Mouse (Mus musculus): ENCODE measurements around the gene Car12.

Car12 gene

DNA sequence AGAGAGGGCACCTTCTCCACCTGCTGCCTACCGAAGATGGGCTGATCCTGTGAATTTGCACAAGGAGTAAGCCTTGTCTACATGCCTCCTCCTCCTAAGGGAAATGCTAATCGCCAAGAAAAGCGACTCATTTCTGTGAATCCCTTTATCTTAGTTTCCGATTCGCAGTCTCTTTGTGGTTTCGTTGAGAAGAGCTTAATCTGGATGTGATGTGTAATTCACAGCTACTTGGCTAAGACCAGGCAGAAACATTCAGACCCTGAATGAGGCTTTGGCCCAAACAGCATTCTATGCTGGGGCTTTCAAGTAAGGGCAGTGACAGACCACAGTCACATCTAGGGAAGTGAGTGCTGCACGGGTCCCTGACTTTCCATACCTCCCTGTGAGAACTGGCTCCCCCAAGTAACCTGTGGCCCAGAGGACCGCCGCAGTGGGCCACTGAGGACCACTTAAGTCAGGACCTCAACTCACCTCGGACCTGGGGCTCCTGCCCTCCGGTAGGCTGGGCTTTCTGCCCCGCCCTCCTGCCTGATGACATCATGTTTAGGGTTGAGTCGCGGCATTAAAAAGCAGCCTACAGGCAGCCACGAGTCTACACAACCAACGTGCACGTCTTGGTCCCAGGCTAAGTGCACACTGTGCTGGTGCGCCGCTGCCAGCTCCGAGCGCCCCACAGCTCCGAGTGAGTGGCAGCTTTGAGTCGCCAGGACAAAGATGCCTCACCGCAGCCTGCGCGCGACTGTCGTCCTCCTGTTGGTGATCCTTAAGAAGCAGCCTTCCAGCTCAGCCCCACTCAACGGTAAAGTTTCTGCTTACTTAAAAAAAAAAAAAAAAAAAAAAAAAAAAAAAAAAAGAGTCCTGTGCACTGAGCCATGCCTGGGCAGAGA, at the start of gene Car12:
Gene Car12 (plus strand): TSS at position 552 of the 887 bp plus-strand sequence.
- peak; percentile 62 for DNase-seq (ENCODE audit: low read depth, low spot score)

DNA sequence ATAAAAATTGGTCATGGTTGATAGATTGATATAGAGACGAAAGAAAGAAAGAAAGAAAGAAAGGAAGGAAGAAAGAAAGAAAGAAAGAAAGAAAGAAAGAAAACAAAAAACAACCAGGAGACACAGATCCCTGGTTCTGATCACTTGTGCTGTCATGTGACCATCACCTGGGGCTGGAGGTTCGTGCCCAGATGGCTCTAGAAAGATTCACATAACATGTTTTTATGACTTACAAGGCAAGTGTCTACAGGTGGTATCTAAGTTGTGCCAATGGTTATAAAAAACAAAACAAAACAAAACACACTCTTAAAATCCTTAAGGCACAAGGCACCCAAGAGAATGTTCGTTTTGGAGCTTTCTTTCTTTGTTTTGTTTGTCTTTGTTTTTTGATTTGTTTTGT, 49.7 kb upstream of the Car12 start:
- DNase-seq (ENCODE audit: low read depth, low spot score) = no peak

DNA sequence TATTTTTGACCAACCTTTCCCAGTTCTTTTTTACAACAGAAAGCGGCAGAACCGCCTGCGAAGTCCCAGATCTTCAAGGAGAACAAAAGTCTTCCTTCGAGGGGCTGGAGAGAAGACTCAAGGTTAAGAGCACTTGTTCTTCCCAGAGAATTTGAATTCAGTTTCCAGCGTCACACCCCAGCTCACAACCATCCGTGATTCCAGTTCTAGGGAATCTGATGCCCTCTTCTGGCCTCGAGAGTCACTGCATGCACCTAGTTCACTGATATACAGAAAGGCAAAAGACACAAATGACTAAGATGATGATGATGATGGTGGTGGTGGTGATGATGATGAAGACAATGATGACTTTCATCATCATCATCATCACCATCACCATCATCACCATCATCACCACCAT, 48.9 kb upstream of the Car12 start:
- DNase-seq (ENCODE audit: low read depth, low spot score) = peak; percentile 81

DNA sequence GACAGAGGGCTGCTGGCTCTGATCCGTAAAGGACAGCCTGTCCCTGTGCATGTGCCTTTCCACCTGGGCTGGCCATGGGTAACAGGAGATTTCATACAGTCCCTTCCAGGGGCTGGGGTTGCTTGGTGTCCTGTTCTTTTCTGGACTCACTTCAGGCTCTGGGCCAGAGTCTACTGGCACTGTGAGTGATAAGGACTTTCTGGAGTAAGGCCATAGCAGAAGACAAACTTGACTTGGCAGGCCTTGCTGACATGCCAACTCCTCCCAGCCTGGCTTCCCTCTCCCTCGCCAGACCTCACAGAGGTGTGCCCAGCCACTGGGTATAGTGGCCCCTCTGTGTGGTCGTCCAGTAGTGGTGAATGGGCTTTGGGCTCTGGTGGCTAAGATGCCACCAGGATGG, 47.3 kb upstream of the Car12 start:
- no peak for DNase-seq (ENCODE audit: low read depth, low spot score)

DNA sequence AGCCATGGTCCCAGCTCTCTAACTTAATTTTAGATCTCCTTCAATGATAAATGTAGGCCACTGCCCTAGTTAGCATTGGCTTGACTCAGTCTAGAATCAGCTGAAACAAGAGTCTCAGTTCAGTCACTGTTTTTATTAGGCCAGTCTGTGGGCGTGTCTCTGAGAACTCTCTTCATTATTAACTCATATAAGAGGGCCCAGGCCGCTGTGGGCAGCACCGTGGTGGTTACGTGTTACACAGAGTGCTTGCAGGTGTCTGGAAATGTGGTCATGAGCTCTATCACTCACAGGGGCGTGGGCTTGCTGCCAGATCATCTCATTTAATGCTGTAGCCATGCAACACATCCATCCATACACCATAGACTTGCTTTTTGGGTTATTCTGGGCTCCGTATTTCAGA, 46.4 kb upstream of the Car12 start:
- no peak for DNase-seq (ENCODE audit: low read depth, low spot score)

DNA sequence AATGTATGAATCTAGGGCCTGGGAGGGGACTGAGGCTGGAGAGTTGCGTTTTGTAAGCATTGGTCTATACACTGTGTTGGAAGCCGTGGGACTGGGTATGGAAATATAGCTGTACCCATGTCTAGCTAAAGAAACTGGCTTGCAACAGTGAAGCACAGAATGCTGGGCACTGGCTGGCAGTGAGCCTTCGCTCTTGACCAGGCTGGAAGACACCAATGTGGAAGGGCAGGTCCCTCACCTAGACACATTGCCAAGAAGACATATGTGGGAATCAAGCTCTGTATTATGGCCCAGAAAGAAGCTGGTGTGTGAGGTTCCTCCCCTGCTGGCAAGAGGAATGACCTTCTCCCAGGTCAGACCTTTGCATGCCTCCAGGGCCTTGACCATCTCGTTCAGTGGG, 45.6 kb upstream of the Car12 start:
- no peak for DNase-seq (ENCODE audit: low read depth, low spot score)

DNA sequence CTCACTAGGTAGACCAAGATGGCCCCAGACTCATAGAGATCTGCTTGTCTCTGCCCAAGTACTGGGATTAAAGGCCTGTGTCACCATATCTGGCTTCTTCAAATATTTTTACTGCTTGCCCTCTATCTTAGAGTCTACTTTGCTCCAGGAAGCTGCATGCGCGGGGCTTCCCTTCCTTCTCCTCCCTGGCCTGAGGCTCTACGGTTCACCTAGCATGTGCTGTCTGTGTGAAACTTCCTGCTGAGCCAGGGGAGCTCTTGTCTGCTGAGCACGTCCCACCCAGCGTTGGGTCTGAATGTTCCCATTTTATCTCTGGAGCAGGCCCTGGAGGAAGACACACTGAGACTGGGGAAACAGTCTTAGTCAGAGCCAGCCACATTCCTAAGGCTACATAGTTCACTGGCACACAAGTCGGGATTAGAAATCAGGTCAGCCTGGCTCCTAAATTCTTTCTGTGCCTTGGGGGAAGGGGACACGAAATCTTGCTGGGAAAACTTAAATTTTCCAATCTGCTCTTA, 43.9 kb upstream of the Car12 start:
- no peak for DNase-seq (ENCODE audit: low read depth, low spot score)

DNA sequence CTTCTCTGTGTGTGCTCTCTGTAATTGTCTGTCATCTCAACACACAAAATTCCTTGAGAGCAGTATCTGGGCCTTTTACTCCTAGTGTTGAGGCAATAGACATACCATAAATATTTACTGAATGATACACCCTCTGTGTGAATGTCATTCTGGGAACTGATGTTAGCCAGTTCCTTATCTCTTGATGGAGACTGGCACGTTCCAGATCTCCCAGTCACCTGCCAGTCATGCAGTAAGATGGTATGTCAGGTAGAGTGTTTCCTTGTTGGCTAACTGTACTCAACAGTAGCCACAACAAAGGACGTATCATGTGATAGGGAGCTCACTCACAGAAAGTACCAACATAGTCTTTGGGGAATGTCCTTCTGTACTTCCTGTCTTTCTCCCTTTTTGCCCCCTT, 39.7 kb upstream of the Car12 start:
- no peak for DNase-seq (ENCODE audit: low read depth, low spot score)

DNA sequence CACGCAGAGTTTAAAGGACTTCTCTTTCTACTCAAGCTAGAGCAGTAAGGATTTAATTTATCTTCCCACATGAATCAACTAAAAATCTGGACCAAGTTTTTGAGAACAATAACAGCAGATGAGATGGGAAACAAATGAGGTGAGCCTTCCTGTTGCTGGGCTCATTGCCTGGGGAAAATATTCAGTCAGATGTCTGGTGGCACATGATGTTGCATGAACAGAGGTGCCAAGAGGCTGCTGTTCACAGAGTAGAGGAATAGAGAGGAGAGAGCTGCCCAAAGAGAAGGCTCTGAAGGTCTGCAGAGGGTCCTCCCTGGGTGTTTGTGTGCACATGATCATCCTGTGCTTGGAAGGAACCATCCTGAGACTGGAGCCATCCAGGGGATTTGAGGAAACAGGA, 37.9 kb upstream of the Car12 start:
- no peak for DNase-seq (ENCODE audit: low read depth, low spot score)

DNA sequence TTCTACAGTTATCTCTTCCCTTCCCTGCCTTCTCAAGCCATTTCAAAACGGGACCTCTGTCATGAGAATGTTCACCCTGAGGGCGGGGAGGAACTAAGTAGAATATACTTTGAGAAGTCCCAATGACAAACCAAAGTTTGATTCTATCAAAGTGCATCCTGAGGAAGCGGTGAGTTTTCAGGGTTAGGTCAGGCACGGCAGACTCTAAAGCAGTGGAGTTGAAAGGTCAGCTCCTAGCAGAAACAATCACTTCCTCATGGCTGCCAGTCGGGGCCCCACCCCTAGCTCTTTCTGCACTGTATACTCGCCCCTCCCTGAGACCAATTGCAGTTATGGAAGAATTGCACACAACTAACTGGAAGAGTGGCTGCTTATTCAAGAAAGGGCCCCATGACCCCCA, 33.4 kb upstream of the Car12 start:
- no peak for DNase-seq (ENCODE audit: low read depth, low spot score)

DNA sequence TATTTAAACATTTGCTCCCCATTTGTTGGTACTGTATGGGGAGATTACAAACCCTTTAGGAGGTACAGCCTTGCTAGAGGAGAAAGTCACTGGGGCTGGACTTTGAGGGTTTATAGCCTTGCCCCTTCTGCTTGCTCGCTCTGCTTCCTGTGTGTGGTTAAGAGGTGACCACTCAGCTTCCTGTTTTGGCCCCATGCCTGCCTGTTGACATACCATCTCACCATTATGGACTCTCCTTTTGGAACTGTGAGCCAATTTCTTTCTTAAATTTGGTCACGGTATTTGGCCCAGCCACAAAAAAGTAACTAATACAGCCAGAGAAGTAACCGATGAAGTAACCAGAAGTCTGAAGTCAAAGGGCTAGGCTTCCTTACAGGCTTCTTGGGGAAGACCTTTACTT, 30.7 kb upstream of the Car12 start:
- no peak for DNase-seq (ENCODE audit: low read depth, low spot score)

DNA sequence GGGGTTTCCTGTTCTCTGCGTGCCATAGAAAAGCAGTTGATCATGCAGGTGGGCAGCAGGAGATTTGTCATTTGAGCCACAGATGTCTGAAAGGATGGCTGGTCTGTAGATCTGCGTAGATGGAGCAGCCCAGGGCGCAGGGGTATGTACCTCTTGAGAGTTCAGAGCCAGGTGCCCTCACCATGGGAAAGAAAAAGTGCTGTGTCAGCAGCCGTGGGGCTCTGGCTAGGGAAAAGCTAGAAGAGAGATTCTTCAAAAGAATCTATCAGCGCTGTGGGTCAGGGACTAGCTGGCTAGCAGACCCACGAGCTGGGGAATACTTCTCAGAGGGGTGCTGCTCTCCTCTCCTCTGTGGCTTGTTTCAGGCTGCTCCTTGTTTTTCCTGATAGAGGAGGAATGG, 27.8 kb upstream of the Car12 start:
- no peak for DNase-seq (ENCODE audit: low read depth, low spot score)

DNA sequence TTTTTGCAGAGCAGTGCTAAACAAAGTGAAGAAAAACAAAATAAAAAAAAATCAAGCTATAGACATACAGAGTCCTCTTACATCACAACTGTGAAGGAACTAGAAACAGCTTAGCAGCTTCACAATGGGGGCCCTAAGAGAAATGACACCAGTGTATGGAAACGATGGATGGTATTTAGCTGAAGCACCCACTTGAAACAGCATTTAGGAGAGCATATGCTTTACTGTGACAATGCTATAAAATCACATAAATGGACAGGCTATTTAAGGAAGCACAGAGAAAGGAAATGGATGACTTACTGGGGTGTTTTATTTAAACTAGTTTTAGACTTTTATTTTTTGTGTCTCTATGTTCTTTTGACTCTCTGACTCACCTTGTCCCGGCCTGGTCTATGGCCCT, 25.8 kb upstream of the Car12 start:
- DNase-seq (ENCODE audit: low read depth, low spot score) = no peak

DNA sequence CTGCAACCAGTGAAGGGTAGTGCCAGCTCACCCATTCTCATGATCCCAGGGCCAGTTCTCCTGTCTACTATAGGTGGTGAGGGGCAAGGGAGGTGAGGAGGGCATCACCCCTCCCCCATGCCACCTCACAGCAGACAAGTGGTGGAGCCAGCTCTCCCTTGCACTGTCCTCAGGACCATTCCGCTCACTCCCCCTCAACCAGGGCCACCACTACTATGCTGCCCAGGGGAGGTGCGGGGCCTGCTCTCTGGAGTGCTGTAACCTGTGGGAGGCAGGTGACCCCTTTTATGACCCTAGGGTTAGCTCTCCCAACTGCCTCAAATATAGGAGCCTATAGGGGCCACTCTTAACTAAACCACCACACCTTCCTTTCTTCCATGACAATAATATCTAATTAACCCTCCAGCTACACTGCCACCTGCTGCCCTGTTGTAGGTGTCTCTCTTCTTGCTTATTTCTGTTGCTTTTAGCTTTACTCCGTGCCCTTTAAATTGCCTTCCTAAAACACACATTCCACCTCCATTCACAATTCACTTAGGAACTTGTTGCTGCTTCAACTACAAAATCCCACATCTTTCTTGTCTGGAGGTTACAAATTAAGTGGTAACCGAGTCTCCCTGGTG, 21.7 kb upstream of the Car12 start:
- DNase-seq (ENCODE audit: low read depth, low spot score) = no peak

DNA sequence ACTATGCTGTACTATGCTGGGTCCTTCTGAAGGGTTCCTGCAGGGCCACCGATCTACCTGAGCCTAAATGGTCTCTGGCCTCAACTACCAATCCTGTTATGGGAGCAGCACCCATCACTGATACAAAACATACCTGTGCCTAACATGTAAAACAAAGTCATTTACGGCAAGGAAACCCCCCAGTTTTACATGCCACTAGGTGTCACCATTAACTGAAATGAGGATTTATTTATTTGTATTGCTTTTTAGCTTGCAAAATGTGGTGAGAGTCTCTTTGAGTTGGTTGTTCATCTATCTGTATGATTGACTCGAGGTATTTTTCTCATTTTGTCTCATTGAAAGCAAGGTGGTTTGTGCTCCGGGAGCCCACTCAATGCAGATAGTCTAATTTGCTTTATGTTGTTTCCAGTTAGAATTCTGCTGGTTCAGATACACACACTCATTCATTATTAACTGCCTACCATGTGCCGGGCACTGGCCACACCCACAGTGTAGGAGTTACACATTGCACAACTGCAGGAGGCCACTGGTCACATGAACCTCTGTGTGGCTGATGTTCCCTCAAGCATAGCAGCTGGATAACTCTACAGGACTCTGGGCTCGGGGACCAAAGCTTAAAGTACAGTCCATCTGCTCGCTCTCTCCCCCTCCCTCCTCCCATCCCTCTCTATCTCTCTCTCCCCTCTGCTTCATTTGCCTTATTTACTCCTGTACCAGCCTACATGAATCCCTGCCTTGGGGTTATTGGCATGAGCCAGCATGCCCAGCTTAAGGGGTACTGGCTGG, 15.9 kb upstream of the Car12 start:
- DNase-seq (ENCODE audit: low read depth, low spot score) = no peak

DNA sequence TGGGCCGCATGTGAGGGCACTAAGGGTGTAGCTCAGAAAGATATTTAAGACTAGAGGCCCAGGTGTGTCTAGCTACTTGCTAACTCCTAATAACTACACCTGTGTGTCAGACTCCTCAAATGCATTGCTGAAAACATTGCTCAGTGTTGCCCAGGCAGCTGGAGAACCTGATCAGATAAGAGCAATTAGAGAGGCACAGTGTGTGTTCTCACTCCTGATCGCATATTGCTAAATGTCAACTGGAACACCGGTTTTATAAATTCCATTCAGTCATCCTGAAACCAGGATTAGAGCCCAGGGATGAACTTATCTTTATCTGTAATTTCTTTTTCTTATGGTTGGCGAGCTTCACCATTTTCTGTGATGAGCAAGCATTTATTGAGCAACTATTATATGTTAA, 13.7 kb upstream of the Car12 start:
- DNase-seq (ENCODE audit: low read depth, low spot score) = no peak

DNA sequence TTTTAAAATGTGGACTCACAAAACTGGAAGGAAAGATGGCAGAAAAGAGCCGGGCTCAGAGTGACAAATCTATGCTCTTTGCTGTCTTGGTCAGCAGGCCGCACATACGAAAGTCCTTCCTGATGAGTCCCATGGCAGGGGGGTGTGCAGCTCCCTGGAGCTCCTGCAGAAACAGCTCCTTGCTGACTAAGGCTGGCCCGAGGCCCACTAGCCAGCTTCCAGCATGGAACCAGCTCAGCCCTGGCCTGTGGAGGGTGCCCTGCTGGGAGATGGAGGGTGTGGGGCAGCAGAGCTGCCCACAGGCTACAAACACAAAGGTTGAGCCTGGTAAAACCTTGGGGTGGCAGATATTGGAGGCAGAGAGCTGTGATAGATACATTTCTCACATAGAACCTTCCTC, 10.5 kb upstream of the Car12 start:
- DNase-seq (ENCODE audit: low read depth, low spot score) = no peak

DNA sequence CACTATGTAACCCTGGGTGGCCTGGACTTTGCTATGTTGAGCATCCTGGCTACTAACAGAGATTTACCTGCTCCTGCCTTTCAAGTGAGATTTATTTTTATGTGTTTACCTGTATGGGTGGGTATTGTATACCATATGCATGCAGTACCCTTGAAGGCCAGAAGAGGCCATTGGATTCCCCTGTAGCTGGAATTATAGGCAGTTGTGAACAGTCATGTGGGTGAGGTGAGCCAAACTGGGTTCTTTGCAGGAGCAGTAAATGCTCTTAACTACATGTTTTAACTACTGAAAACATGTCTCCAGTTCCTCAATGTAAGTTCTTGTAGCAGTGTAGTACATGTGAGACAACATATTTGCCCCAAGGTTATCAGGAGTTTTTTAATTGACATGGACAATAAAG, 8.1 kb upstream of the Car12 start:
- peak; percentile 69 for DNase-seq (ENCODE audit: low read depth, low spot score)

DNA sequence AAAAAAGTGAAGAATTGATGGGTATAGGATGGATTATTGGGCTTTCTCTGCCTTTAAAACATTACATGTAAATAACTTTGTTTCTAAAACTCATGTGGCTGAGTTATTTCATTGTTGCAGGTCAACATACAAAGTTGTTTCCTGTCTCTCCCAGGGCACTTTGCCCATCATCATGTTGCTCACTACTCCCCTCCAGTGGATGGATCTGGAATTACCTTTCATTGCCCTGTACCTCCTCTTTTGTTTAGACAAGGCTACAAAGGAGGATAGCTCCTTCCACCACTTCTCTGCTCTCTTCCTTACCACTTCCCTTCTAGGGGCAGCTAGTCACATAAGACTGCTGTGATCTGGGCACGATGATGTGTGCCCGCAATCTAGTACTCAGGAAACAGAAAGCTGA, 7.7 kb upstream of the Car12 start:
- DNase-seq (ENCODE audit: low read depth, low spot score) = peak; percentile 80

DNA sequence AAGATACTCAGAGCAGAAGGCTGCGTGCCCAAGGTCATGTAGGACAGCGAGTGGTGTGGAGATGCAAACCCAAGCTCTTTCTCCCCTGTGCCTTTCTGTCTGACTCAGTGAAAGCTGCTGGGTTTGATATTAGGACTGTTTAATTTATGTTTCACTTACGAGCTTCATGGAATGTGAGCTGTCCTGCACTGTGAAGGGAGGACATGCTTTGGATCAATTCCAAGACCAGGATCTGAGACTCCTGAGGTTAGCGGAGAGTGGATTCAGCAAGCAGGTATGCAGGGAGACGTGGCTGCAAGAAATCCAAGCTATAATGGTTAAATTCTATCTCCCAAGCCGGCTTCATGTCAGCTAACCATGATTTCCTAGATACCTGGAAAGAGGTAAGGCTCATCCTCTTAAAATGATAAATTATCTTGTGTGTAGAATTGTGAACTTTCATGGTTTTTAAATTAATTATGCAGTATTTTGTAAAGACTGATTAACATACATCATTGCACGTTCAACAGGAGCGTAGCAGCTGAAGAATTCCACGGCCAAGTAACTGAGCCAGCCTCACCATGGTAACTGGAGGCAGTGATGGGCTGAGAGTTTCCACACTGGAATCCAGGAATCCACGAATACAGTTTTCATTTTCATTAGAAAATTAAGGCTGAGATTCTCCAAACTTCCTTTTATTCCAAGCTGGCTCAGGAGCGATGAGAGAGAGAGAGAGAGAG, 5.3 kb upstream of the Car12 start:
- DNase-seq (ENCODE audit: low read depth, low spot score) = no peak

DNA sequence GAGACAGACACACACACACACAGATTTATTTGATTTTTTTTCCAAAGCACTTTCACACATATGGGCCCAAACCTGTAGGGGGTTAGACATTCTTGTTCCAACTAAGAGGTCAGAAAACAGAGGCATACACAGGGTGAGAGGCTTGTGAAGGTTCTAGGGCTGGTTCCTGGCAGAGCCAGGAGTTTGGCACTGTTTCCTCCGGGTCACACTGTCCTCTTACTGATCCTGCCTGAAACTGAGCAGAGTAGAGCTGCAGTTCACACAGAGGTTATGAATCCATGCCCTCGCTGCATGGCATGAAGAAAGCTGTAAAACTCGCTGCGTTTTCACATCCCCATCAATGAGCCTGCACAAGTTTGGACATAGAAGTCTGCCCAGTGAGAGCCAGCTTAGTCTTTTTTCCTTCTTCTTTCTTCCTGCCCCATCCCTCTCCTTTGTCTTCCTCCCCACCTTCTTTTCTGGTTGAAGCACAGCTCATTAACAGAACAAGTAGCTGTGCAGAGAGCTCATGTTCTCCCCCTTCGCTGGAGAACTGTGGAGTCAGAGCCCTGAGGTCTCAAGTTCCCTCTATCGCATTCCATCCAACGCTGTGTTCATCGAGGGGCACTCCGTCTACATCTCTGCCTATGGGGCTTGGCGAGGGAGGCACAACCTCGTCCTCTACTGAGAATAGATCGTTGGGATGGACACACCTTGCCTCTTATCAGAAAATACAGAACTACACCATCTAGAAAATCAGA, 4.5 kb upstream of the Car12 start:
- no peak for DNase-seq (ENCODE audit: low read depth, low spot score)
